Mouse (Mus musculus): ENCODE results near the gene Clta.

Gene Clta

DNA sequence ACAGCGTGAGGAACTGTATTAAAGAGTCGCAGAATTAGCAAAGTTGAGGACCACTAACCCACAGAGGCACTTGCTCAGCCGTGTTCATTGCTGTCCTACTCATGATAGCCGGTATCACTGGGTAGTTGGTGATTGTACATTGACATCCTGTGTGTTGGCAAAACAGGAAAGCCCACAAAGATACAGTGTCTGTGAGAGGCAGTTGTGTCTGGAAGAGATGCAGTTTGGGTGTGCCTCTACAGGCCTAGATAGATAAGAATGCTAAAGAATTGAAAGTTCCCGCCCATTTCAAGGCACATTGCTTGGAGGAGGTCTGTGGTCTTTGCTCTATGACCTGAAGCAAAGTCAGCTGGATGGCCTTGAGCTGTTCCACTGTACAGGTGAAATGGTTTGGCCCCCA is at the start of gene Clta:
Clta (plus strand) TSS at position 327 of the 400 bp plus-strand sequence.
- no peak for DNase-seq (ENCODE audit: low spot score in 2 of 2)

- DNase-seq (ENCODE audit: low spot score in 2 of 2), result peak; percentile 77 to 88
These were observed 46.9 kb upstream of the Clta start, which contains the start of gene Glipr2 for GRCm38 (mm10) chr4:43957292-43957845. Gene Glipr2 (plus strand): TSS chr4:43957401.

DNA sequence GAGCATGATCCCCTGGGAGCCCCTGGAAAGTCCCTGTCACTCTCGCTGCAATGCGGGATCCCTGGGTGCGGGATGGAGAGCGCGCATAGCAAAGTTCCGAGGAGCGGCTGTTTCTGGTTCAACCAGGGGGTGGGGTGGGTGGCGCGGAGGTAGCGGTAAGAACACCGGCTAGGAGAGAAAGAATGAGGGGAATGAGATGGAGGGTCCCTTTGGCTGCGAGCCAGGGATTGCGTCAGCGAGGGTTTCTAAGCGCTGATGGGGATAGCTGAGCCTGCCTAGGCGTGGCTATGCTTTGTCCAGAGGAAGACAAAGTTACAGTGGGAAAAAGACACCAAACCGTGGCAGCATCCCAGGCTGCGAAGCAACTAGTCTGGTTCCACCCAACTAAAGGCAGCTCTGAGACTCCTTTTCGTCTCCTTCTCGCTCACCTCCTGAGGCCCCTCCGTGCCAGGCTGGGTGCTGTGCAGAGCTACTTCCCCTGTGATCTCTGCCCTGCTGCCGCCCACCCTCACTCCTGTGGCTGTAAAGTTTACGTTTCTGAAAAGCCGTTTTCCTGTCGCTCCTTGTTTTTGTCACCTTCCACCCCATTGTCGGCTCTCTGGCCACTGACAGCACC is 46.3 kb upstream of the Clta start:
- peak; percentile 61 to 73 for DNase-seq (ENCODE audit: low spot score in 2 of 2)

GRCm38 (mm10) chr4:43959523-43960179 is 44.6 kb upstream of the Clta start:
- DNase-seq (ENCODE audit: low spot score in 2 of 2), result no peak

DNA sequence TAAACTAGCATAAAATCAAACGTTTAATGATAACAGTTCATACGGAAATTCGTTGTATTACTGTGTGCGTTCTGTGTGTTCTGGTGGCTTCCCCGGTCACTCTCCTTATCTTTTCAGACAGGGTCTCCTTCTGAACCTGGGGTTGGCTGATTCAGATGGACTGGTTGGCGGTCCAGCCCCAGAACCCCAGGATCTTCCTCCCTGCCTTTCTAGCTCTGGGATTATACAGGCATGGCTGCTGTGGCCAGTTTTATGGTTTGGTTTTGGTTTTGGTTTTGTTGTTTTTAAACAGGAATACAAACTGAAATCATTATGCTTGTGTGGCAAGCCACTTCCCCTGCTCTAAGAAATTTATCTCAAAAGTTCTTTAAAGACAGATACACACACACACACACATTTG is 44.0 kb upstream of the Clta start:
- DNase-seq (ENCODE audit: low spot score in 2 of 2), result no peak

- no peak for DNase-seq (ENCODE audit: low spot score in 2 of 2)
These were observed 39.9 kb upstream of the Clta start for GRCm38 (mm10) chr4:43964326-43964833.

DNA sequence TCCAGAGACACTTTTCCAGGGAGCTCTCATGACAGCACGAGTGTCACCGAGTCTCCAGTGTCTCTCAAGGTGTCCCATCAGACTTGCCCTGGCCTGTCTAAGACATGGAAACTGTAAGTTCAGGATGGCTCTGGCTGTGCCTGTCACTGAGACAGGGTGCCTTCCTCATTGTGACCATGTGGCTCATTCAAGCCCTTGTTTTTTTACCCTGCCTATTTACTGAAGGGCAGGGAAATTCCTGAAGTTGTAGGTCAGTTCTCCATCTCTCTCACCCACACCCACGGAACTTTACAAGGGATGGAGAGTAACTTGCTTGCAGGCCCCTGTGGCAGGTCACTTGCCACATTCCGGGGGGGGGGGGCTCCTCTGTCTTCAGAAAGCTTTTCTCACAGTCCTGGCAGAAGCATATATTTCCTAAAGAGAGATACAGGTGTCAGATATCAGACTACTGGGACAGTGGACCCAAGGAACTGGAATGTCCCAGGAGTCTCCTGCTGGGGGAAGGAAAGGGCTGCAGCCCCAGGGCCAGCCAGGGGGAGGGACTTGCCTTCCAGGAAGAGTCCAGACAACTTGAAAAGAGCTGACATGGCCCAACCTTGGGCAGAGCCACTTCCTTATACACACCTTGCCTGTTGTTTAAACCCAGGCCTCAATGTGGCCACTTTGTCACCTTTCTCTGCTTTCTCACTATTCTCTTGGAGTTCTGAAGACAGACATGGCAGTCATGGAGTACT is 39.1 kb upstream of the Clta start:
- DNase-seq (ENCODE audit: low spot score in 2 of 2), result no peak

- no peak for DNase-seq (ENCODE audit: low spot score in 2 of 2)
These were observed 38.3 kb upstream of the Clta start for GRCm38 (mm10) chr4:43965856-43966535.

- DNase-seq (ENCODE audit: low spot score in 2 of 2), result peak; percentile 59 to 60
These were observed 35.6 kb upstream of the Clta start for GRCm38 (mm10) chr4:43968650-43969049.

- DNase-seq (ENCODE audit: low spot score in 2 of 2), result no peak
These were observed 34.9 kb upstream of the Clta start for GRCm38 (mm10) chr4:43969373-43969772.

GRCm38 (mm10) chr4:43970393-43971330 is 33.6 kb upstream of the Clta start:
- DNase-seq (ENCODE audit: low spot score in 2 of 2), result no peak

GRCm38 (mm10) chr4:43971541-43972136 is 32.6 kb upstream of the Clta start:
- no peak for DNase-seq (ENCODE audit: low spot score in 2 of 2)

GRCm38 (mm10) chr4:43972137-43972591 is 32.1 kb upstream of the Clta start:
- DNase-seq (ENCODE audit: low spot score in 2 of 2), result no peak

- peak; percentile 79 to 82 for DNase-seq (ENCODE audit: low spot score in 2 of 2)
These were observed 30.7 kb upstream of the Clta start for GRCm38 (mm10) chr4:43973526-43973981.

DNA sequence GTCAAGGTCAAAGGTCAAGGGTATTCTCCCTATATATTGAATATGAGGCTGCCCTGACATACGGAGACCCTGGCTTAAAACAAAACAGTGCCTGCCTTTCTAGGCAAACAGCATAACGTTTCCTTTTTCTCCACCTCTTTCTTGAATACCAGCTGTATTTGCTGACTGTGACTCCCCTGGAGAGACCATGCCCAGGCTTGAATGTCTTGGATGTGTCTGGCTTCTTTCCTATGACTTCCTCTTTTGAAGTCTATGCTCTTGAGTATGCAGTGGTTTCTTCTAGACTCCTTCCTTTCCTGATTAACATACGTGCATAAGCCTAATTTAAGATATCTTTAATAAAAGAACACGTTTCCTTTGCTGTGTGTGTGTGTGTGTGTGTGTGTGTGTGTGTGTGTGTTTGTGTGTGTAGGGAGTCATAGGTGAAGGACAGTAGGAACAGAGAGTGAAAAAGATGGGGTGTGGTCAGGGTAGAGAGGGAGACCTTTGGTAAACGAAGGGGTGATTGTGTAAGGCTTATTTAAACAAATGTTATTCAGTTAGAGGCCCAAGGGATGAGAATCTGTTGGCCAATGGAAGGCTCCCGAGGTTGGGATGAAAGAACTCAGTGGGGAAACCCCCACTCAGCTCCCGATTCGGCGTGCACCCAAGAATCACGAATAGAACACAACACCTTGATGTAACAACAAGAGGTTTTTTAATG is 29.2 kb upstream of the Clta start:
- DNase-seq (ENCODE audit: low spot score in 2 of 2), result no peak

DNA sequence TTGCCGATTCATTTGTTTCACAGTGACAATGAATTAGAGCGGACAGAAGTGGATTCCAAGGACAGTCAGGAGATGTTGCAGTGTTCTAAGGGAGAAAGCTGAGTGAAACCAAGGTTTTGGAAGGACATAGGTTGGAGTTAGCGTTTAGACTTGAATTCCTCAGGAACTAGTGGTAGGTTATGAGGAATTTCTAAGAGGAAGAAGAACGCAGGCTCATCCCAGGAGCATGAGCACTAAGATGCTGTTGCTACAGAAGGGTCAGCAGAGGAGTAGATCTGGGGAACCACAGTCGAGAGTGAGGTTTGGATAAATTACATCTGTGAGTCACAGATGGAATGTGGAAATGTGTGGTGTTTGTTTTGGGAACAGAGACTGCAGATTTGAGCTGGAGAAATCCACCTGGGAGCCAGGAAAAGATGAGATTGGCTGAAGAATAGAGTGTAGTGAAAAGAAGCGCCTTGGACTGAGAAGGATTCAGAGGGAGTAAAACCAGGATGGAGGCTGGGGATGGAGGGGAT is 28.0 kb upstream of the Clta start:
- DNase-seq (ENCODE audit: low spot score in 2 of 2), result no peak

DNA sequence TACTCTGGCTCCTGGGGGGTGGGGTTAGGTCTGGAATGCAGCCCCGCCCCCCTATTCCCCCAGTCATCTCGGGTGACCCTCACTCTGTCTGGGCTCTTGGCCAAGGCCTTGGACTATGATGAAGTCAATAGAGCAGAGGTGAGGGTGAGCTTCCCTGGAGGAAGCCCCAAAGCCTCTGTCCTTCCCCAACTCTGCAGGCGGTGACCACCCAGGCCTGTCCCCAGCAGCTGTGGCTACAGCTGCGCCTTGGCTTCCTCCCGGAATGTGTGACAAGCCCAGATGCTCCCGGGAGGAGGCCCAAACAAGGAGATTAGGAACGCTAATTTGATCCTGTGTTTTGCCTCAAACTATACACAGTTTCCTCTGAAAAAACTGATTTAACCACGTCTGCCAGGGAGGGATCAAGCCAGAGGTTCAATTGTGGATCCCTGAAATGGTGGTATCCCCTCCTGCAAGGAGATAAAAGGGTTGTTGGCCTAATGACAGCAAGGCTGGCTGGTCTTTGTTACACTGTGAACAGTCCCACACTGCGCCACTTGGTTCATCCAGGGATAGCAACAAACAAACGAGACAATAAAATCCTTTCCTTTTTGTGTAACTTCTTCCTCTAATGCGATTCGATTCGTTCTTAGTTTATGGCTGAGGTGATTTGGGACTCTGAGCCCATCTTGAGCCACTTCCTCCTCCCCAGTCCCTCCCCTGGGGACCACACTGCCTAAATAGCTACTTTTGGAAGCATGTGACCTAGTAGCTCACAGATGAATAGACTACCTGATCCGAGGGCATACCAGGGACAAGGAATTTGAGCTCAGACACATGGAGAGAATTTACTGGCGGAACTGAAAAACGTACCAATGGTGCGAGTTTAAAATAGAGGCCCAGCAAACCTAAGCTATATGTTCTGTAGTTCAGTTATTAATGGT is 25.5 kb upstream of the Clta start:
- DNase-seq (ENCODE audit: low spot score in 2 of 2), result peak in 1 of 2 experiments; percentile 39

DNA sequence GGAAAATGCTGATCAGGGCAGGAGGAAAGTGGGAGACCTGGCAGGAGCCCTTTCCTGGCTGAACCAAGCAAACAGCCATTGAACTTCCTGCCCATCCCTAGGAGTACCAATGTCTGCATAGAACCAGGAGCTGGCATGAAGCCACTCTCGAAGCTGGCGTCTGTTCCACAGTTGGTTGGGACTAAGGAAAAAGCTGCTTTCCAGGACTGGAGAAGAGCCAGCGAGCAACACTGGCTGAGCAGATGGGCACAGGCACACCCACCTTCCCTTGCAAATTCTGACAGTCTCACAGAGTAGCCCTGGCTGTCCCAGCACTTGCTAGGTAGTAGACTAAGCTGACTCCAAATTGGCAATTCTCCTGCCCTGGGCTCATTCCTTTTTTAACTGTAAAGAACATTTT is 24.5 kb upstream of the Clta start:
- DNase-seq (ENCODE audit: low spot score in 2 of 2), result peak; percentile 96

Measured in right cerebral cortex, postnatal 10 days (tissue).